Mouse (Mus musculus) thymus, adult 2 months (tissue): ENCODE measurements around the gene Cep68.

Experiments used
- CTCF ChIP-seq: fragments of 200-500 bp; IDR thresholded peaks from 2 replicates; pipeline ENCODE4 v1.5.1; 2012; ENCODE audit warnings: mild to moderate bottlenecking, control low read depth, low read length, moderate library complexity, borderline replicate concordance; ENCODE audit not compliant: control insufficient read depth, poor library complexity, insufficient read depth; ENCODE audit errors: extremely low read depth
- POLR2A ChIP-seq: fragments of 200-500 bp; IDR thresholded peaks from 2 replicates; pipeline ENCODE4 v1.6.1; 2012; ENCODE audit warnings: mild to moderate bottlenecking, low read length, control low read depth, moderate library complexity; ENCODE audit not compliant: control insufficient read depth, poor library complexity, insufficient read depth; ENCODE audit errors: extremely low read depth

- TF ChIP-seq CTCF = no peak
- TF ChIP-seq POLR2A = no peak
Measured at GRCm38 (mm10) chr11:20204321-20204720, 44.9 kb downstream of the Cep68 start.
